Mouse (Mus musculus) spleen, adult 2 months (tissue): Measurements from ENCODE around the gene Sirpa. TPM values are rescaled to one million over a fixed set of nuclear protein-coding genes. Genes with fewer than 3 reads are reported as not detected.

Experiments used
- DNase-seq, 2 experiments: peaks; one replicate each; pipeline versions ENCODE4 v3.0.0 to v3.0.0-alpha.2; 2012 to 2021; ENCODE audit warnings: low spot score in 2 of 2, low read depth in 1 of 2
- H3K27ac ChIP-seq: fragments of 200-500 bp; 2 replicates; pipeline ENCODE4 v1.5.1; 2012; ENCODE audit warnings: low read length, inconsistent platforms; ENCODE audit not compliant: insufficient read depth
- H3K27me3 ChIP-seq: fragments of 200-500 bp; 2 replicates; pipeline ENCODE4 v1.6.1; 2012; ENCODE audit warnings: mild to moderate bottlenecking, moderate library complexity, low read length, inconsistent platforms; ENCODE audit not compliant: control insufficient read depth, insufficient read depth
- H3K36me3 ChIP-seq: fragments of 200-500 bp; 2 replicates; pipeline ENCODE4 v1.6.1; 2012; ENCODE audit warnings: mild to moderate bottlenecking, low read length, inconsistent platforms; ENCODE audit not compliant: control insufficient read depth, insufficient read depth
- H3K4me1 ChIP-seq: fragments of 200-500 bp; 2 replicates; pipeline ENCODE4 v1.6.1; 2011; ENCODE audit warnings: inconsistent platforms; ENCODE audit not compliant: control insufficient read depth, insufficient read depth, insufficient read length
- H3K4me3 ChIP-seq: fragments of 200-500 bp; 2 replicates; pipeline ENCODE4 v1.5.1; 2011; ENCODE audit warnings: mild to moderate bottlenecking, inconsistent platforms; ENCODE audit not compliant: insufficient read depth, insufficient read length; ENCODE audit errors: extremely low read depth
- CTCF ChIP-seq: fragments of 200-500 bp; IDR thresholded peaks from 2 replicates; pipeline ENCODE4 v1.5.1; 2011; ENCODE audit warnings: mild to moderate bottlenecking, inconsistent platforms; ENCODE audit not compliant: insufficient read depth, insufficient read length, insufficient replicate concordance; ENCODE audit errors: extremely low read depth
- POLR2A ChIP-seq: fragments of 200-500 bp; IDR thresholded peaks from 2 replicates; pipeline ENCODE4 v1.6.1; 2011; ENCODE audit warnings: low read depth, low read length, inconsistent platforms
- WGBS: fragments of 180-500 bp; shearing (Covaris S2); methylation state at CpG from one replicate; pipeline ENCODE4 v1.1.7; 2018; 5-methylcytosine and 5-hydroxymethylcytosine counted together
- polyA plus RNA-seq: library from polyadenylated mRNA; depleted of rRNA; stranded (reverse); fragments of >200 nt; gene quantifications from 2 replicates; pipeline ENCODE4 v1.2.3, GENCODE M21; 2012

The Sirpa gene
- polyA plus RNA-seq, 1 experiment: 145 TPM

GRCm38 (mm10) chr2:129569556-129569955 is 23.1 kb upstream of the Sirpa start:
- H3K27me3 ChIP-seq: no peaks in the 10 kb centered on the region
- no peak for TF ChIP-seq POLR2A
- no peak for TF ChIP-seq CTCF
- no peak overlapping the region for H3K27ac ChIP-seq
- H3K4me3 ChIP-seq: no peak overlapping the region
- no peak for DNase-seq
- H3K4me1 ChIP-seq: peaks cover 2% of the 10 kb centered on the region; the same call in 1 of the 2 replicates
- 84% methylated on average over 5 of the region's 5 CpGs for WGBS
- H3K36me3 ChIP-seq: no peaks in the 10 kb centered on the region

GRCm38 (mm10) chr2:129573701-129574273 is 18.8 kb upstream of the Sirpa start:
- no peak overlapping the region for H3K27ac ChIP-seq
- WGBS: 66% methylated on average over 4 of the region's 4 CpGs
- H3K27me3 ChIP-seq: no peaks in the 10 kb centered on the region
- no peak for DNase-seq
- TF ChIP-seq POLR2A (no peak), CTCF (no peak)
- peaks cover 13% of the 10 kb centered on the region; the same call in 1 of the 2 replicates for H3K4me1 ChIP-seq
- no peak overlapping the region for H3K4me3 ChIP-seq
- H3K36me3 ChIP-seq: no peaks in the 10 kb centered on the region

DNA sequence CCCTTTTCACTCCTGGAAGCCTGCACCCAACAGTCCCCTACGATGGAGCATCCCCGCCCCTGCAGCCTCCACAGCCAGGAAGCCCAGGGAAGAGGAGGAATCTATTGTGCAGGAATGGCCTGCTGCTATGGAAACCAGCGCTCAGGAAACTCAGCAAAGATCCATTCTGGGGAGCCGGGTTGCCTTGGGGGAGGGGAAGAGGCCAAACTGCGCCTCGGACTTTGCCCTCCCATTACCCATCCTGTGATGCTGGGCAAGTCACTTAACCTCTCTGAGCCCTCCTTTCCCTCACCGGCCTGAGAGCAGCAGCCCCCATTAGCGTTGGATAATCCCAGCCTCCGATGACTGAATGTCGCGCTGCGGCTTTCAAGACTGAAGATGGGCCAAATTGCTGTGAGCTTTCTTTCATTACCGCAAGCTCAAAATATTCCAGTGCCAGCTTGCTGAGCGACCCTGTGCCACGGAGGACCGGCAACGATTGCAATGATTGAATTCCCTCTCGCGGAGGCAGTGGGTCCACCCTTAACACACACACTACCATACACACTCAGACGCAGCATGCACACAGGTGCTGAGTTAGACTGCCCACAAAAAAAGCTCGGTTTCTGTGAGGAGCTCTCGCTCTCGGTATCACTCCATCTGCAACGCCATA is 18.1 kb upstream of the Sirpa start:
- Histone ChIP-seq H3K27me3 (no peaks in the 10 kb centered on the region), H3K36me3 (no peaks in the 10 kb centered on the region), H3K4me3 (no peak overlapping the region; the same call in 1 of the 2 replicates), H3K4me1 (peaks cover 13% of the 10 kb centered on the region; the same call in 1 of the 2 replicates), H3K27ac (no peak overlapping the region)
- DNase-seq: no peak
- WGBS: 33% methylated on average over 24 of the region's 24 CpGs
- TF ChIP-seq CTCF (no peak), POLR2A (no peak)

DNA sequence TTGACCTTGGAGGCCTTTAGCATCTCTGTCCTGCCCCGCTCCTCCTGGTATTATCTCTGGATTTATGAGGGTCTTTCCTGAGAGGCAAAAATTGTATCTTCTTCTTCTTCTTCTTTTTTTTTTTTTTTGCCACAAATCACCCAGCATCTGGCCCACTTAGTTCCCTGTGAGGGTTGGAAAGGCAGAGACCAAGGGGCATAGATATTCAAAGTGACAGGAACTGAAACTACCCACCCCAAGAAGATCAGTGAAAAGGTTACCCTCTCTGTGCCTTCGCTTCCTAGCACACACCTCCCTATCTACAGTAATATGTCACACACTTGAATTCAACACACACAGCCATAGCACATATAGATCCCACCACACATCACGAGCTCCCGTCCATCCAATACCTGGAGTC is 17.5 kb upstream of the Sirpa start:
- H3K27me3 ChIP-seq: no peaks in the 10 kb centered on the region
- peak in 1 of 2 experiments; percentile 47 for DNase-seq

GRCm38 (mm10) chr2:129576611-129577447 is 15.8 kb upstream of the Sirpa start:
- Histone ChIP-seq H3K4me3 (no peak overlapping the region), H3K4me1 (peaks cover 13% of the 10 kb centered on the region; the same call in 1 of the 2 replicates), H3K27ac (no peak overlapping the region), H3K36me3 (no peaks in the 10 kb centered on the region), H3K27me3 (no peaks in the 10 kb centered on the region)
- 86% methylated on average over 8 of the region's 8 CpGs for WGBS
- DNase-seq: no peak
- no peak for TF ChIP-seq POLR2A
- no peak for TF ChIP-seq CTCF

More for the DNA sequence above, 17.5 kb upstream of the Sirpa start:
- Histone ChIP-seq H3K4me3 (no peak overlapping the region), H3K36me3 (no peaks in the 10 kb centered on the region), H3K4me1 (peaks cover 13% of the 10 kb centered on the region; the same call in 1 of the 2 replicates), H3K27ac (no peak overlapping the region)
- 60% methylated on average over 4 of the region's 4 CpGs for WGBS
- no peak for TF ChIP-seq CTCF
- no peak for TF ChIP-seq POLR2A

DNA sequence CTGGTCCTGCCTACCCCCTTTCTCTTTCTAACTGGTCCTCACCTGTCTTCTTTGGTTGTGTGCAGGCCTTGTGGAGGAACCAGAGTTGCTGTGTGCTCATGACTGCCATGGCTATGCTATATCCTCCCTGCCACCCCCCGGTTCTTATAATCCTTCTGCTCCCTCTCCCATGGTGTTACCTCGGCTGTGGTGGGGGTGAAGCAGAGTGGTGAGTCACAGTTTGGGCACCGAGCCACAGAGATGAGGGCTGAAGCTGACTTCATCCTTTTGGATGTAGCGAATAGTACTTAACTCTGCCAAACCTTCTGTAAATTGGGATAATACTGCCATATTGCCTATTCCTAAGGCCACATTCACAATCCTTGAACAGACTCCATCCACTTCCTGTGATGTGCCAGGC is 12.0 kb upstream of the Sirpa start:
- H3K36me3 ChIP-seq: no peaks in the 10 kb centered on the region
- TF ChIP-seq CTCF (no peak), POLR2A (no peak)
- H3K4me1 ChIP-seq: peaks cover 2% of the 10 kb centered on the region; the same call in 1 of the 2 replicates
- 76% methylated on average over 4 of the region's 4 CpGs for WGBS
- no peak overlapping the region for H3K4me3 ChIP-seq
- no peak overlapping the region for H3K27ac ChIP-seq
- no peak for DNase-seq
- H3K27me3 ChIP-seq: no peaks in the 10 kb centered on the region
